8 mouse cellular contexts compared by ENCODE assay signal in the genomic region with DNA sequence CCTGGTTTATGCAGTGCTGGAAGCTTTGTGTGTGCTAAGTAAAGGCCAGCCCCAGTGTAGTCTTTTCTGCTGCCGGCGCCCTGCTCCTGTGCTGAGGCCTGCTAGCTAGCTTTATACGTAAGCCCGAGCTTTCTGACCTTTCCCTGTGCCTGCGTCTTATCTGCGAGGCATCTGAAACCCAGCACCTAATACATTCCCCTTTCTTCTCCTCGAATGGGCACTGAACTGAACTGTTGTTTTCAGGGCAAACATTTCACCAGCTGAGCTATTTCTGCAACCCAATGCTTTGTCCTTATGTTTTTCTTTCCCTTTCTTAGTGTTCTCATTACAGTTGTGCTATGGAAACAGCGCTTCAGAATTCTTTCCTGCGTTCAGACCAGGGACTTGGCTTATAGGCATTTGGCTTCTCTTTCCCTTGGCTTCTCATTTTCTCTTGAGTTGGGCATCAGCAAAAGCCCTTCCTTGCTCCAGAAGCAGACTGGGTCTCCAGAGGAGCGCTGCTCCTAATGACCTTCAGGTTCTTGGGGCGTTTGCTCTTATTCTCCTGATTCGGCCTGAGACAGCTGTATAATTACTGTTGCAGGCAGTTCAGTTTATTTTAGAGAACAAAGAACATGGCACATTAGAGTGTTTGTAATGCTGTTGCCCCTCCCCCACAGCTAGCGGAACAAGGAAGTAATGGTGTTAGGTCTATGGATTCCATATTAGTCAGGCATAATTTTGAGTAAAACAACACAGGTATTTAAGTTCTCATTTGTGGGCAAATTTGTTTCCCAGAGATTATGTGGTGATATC.
DNase-seq lines count a peak whose midpoint lies in the region; ATAC-seq lines count a peak whose summit lies in the region.

No protein-coding gene starts in this region.

- H3K9ac ChIP-seq in forebrain, embryonic 11.5 days (ENCODE audit: low read length): peak overlapping the region; percentile 20; the same call in 1 of the 2 replicates
- 0 out of 2 replicates have a peak overlapping the region, but pooled peaks have one; percentile 26 for H3K9ac ChIP-seq in kidney, embryonic 15.5 days
- no peak overlapping the region; the same call in 1 of the 2 replicates for H3K9ac ChIP-seq in midbrain, embryonic 12.5 days (replicated peaks)

- no peak for ATAC-seq in forebrain, embryonic 11.5 days (replicated peaks; ENCODE audit: low FRiP score)
- ATAC-seq in kidney, embryonic 15.5 days (replicated peaks; ENCODE audit: low FRiP score): peak; percentile 52; the same call in 1 of the 2 replicates
- no peak for ATAC-seq in midbrain, embryonic 12.5 days (ENCODE audit: low FRiP score, low read depth)

- peak; percentile 34 to 59 for DNase-seq in spleen, postnatal 36 days (ENCODE audit: low spot score in 2 of 2)
- DNase-seq in spleen, postnatal 14 days (ENCODE audit: low spot score in 2 of 2): no peak
- DNase-seq in forebrain, embryonic 11.5 days (ENCODE audit: low spot score): peak; percentile 60
- DNase-seq in cerebellum, adult 18-20 months: no peak
- DNase-seq in frontal cortex, postnatal 10 days (ENCODE audit: low spot score in 2 of 2): no peak
- DNase-seq in cerebellum, adult 11-12 months: no peak

- H3K4me2 ChIP-seq in forebrain, embryonic 11.5 days (ENCODE audit: low read depth, low read length, severe bottlenecking): no peak overlapping the region
- peak overlapping the region; percentile 41 for H3K4me2 ChIP-seq in kidney, embryonic 15.5 days
- H3K4me2 ChIP-seq in midbrain, embryonic 12.5 days (replicated peaks): peak overlapping the region; percentile 17

- H3K36me3 ChIP-seq in forebrain, embryonic 11.5 days (ENCODE audit: control insufficient read depth, insufficient read depth, low read length): no peaks in the 10 kb centered on the region
- H3K36me3 ChIP-seq in kidney, embryonic 15.5 days: no peaks in the 10 kb centered on the region
- no peaks in the 10 kb centered on the region for H3K36me3 ChIP-seq in midbrain, embryonic 12.5 days

- no peaks in the 10 kb centered on the region for H3K27me3 ChIP-seq in forebrain, embryonic 11.5 days (ENCODE audit: control insufficient read depth, insufficient read depth, low read length)
- no peaks in the 10 kb centered on the region for H3K27me3 ChIP-seq in kidney, embryonic 15.5 days
- H3K27me3 ChIP-seq in midbrain, embryonic 12.5 days: no peaks in the 10 kb centered on the region

- no peak overlapping the region for H3K4me3 ChIP-seq in forebrain, embryonic 11.5 days (ENCODE audit: low read depth, low read length)
- H3K4me3 ChIP-seq in kidney, embryonic 15.5 days (replicated peaks): no peak overlapping the region
- H3K4me3 ChIP-seq in midbrain, embryonic 12.5 days: no peak overlapping the region

- H3K27ac ChIP-seq in forebrain, embryonic 11.5 days (ENCODE audit: low read depth, low read length): peak overlapping the region; percentile 46
- peak overlapping the region; percentile 92 for H3K27ac ChIP-seq in kidney, embryonic 15.5 days
- peak overlapping the region; percentile 82 for H3K27ac ChIP-seq in midbrain, embryonic 12.5 days (replicated peaks)

- no peaks in the 10 kb centered on the region for H3K9me3 ChIP-seq in forebrain, embryonic 11.5 days (ENCODE audit: control insufficient read depth, low read length)
- no peaks in the 10 kb centered on the region for H3K9me3 ChIP-seq in kidney, embryonic 15.5 days (replicated peaks)
- no peaks in the 10 kb centered on the region for H3K9me3 ChIP-seq in midbrain, embryonic 12.5 days

- WGBS in forebrain, embryonic 11.5 days: 21% methylated on average over 13 of the region's 13 CpGs
- WGBS in kidney, embryonic 15.5 days: 16% methylated on average over 13 of the region's 13 CpGs
- 23% methylated on average over 13 of the region's 13 CpGs for WGBS in midbrain, embryonic 12.5 days

- peaks cover 28% of the 10 kb centered on the region for H3K4me1 ChIP-seq in forebrain, embryonic 11.5 days (replicated peaks; ENCODE audit: control insufficient read depth, insufficient read depth, low read length)
- H3K4me1 ChIP-seq in kidney, embryonic 15.5 days: peaks cover 75% of the 10 kb centered on the region
- peaks cover 77% of the 10 kb centered on the region for H3K4me1 ChIP-seq in midbrain, embryonic 12.5 days

Comparison
In these comparisons a context has a peak if more than half of its experiments do, and no peak if none do; other contexts are left out.
1. DNase-seq: peak in spleen, postnatal 36 days (2 of 2) and forebrain, embryonic 11.5 days (single experiment); none in spleen, postnatal 14 days (0 of 2), cerebellum, adult 18-20 months (0 of 2), frontal cortex, postnatal 10 days (0 of 2) and cerebellum, adult 11-12 months (single experiment).
2. Peak in every context shown above with its lines, with median percentiles within 50 percentile points of each other: H3K27ac ChIP-seq.